Mouse (Mus musculus) thymus, adult 18-20 months (tissue): ENCODE measurements at regions not wholly inside any gene's neighbourhood (a gene's known extent, or its start where the extent isn't known, plus 50 kb on each side); places are given as distances from the start of the nearest gene placed in this dataset.

Experiments
- DNase-seq, 2 experiments: peaks; one replicate each; pipeline ENCODE4 v3.0.0; 2022; ENCODE audit warnings: mixed read lengths in 2 of 2

DNA sequence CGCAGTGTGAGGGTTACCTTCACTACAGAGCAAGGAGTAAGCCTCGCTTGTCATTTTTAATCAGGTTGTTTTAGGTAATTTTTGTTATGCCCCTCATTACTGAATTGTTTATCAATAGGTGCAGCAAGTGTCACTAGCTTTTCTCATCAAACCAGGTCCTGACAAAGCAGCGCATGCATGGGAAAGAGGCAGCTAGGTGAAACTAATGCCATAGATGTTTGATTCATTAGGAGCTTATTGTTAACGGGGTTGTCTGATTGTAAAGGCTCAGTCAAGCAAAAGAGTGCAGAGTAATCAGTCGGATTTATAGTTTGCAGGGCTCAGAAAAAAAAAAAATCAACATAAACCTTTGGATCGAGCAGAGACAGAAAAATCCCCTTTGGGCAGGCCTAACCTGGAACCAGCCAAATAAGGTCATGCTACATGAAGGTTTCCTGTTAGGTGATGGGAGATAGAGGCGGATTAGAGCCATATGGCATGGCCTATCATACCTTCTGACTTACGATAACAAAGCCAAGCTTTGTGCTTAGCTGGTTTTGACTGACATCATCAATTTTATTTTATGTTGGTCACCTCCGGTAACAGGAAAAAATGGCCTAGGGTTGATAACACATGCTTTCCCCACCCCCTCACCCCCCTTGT, 52.4 kb upstream of the Zeb2 start:
- no peak for DNase-seq

DNA sequence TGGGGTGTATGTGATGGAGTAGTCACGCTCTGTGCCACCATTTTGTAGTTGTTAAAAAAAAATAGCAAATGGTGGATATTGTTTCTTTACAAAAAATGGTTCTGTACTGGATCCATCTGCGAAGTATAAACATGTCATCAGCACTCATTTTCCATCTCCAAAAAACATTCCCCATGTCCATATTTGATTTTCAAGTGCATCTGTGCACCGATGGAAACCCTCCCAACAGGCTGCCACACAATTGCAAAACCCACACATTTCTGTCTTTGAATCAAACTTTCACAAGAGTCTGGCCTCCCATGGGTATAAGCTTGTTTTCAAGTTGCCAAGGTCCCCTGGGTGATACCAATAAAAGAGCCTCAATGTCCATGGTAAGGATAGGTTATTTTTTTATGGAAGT, 51.4 kb upstream of the Zeb2 start:
- no peak for DNase-seq
